8 mouse cellular contexts compared by ENCODE assay signal in genomic region chr2:118179472-118179871, GRCm38 (mm10).
DNase-seq lines count a peak whose midpoint lies in the region; ATAC-seq lines count a peak whose summit lies in the region.

No protein-coding gene starts in this region.

- H3K9ac ChIP-seq in neural tube, embryonic 12.5 days = no peak overlapping the region

- H3K36me3 ChIP-seq in neural tube, embryonic 12.5 days = no peaks in the 10 kb centered on the region

- H3K4me3 ChIP-seq in neural tube, embryonic 12.5 days = no peak overlapping the region; the same call in 1 of the 2 replicates

- H3K27me3 ChIP-seq in neural tube, embryonic 12.5 days (replicated peaks) = no peaks in the 10 kb centered on the region

- 0 out of 2 replicates have a peak, but pooled peaks cover 7% of the 10 kb centered on the region for H3K9me3 ChIP-seq in neural tube, embryonic 12.5 days

- peak; percentile 63 for DNase-seq in embryo, embryonic 11 days
- peak; percentile 70 for DNase-seq in forelimb bud, embryonic 11.5 days (ENCODE audit: low read depth, low spot score)
- peak; percentile 16 to 57 for DNase-seq in kidney, postnatal 36 days
- no peak for DNase-seq in cerebellum, postnatal 10 days
- no peak for DNase-seq in adrenal gland, adult 18-20 months (ENCODE audit: low spot score in 2 of 2)
- DNase-seq in cerebellum, adult 9-11 months = no peak

- H3K27ac ChIP-seq in neural tube, embryonic 12.5 days = no peak overlapping the region

- ATAC-seq in neural tube, embryonic 12.5 days (ENCODE audit: low FRiP score, low read depth) = no peak
- ATAC-seq in activated CD4-positive, CD25-positive, alpha-beta regulatory T cell, adult 4 months = no peak

- 2% methylated on average over 5 of the region's 10 CpGs for WGBS in neural tube, embryonic 12.5 days

- H3K4me1 ChIP-seq in neural tube, embryonic 12.5 days = no peaks in the 10 kb centered on the region

- H3K4me2 ChIP-seq in neural tube, embryonic 12.5 days (replicated peaks) = peak overlapping the region; percentile 55

Comparison
In these comparisons a context has a peak if more than half of its experiments do, and no peak if none do; other contexts are left out.
1. DNase-seq: peak in embryo, embryonic 11 days (single experiment), forelimb bud, embryonic 11.5 days (single experiment) and kidney, postnatal 36 days (2 of 2); none in cerebellum, postnatal 10 days (0 of 2), adrenal gland, adult 18-20 months (0 of 2) and cerebellum, adult 9-11 months (single experiment).